Mouse (Mus musculus) liver, adult 2 months (tissue): ENCODE results near the gene Tnnt1. TPM values are rescaled to one million over a fixed set of nuclear protein-coding genes. Genes with fewer than 3 reads are reported as not detected.

ENCODE experiments used
- DNase-seq: peaks from one replicate; pipeline ENCODE4 v3.0.0-alpha.2; 2011; ENCODE audit warnings: low read depth, low spot score; ENCODE audit errors: extremely low read depth
- H3K27ac ChIP-seq: fragments of 200-500 bp; replicated peaks from 2 replicates; pipeline ENCODE4 v1.5.1; 2012; ENCODE audit warnings: low read depth, mild to moderate bottlenecking, control low read depth, inconsistent platforms, low read length; ENCODE audit not compliant: insufficient read depth
- H3K27me3 ChIP-seq: fragments of 200-500 bp; 2 replicates; pipeline ENCODE4 v1.6.1; 2012; ENCODE audit warnings: mild to moderate bottlenecking, moderate library complexity, low read length, inconsistent platforms; ENCODE audit not compliant: control insufficient read depth, insufficient read depth
- H3K36me3 ChIP-seq: fragments of 200-500 bp; 2 replicates; pipeline ENCODE4 v1.6.1; 2012; ENCODE audit warnings: low read length, inconsistent platforms; ENCODE audit not compliant: control insufficient read depth, insufficient read depth
- H3K4me1 ChIP-seq: fragments of 200-500 bp; 2 replicates; pipeline ENCODE4 v1.6.1; 2011; ENCODE audit warnings: low read length; ENCODE audit not compliant: control insufficient read depth, insufficient read depth
- H3K4me3 ChIP-seq: fragments of 200-500 bp; 2 replicates; pipeline ENCODE4 v1.5.1; 2011; ENCODE audit warnings: low read depth, mild to moderate bottlenecking, control low read depth, low read length, moderate library complexity; ENCODE audit not compliant: insufficient read depth
- H3K79me2 ChIP-seq: fragments of 200-500 bp; 2 replicates; pipeline ENCODE4 v1.6.1; 2012; ENCODE audit warnings: inconsistent platforms, mild to moderate bottlenecking, low read length, moderate library complexity; ENCODE audit not compliant: control insufficient read depth, insufficient read depth
- H3K9ac ChIP-seq: fragments of 200-500 bp; 2 replicates; pipeline ENCODE4 v1.6.1; 2012; ENCODE audit warnings: low read depth, mild to moderate bottlenecking, control low read depth, inconsistent platforms, low read length
- CTCF ChIP-seq: fragments of 200-500 bp; IDR thresholded peaks from 2 replicates; pipeline ENCODE4 v1.5.1; 2011; ENCODE audit warnings: low read depth, low read length, control low read depth
- POLR2A ChIP-seq: fragments of 200-500 bp; IDR thresholded peaks from 2 replicates; pipeline ENCODE4 v1.6.1; 2011; ENCODE audit warnings: low read length, control low read depth; ENCODE audit not compliant: insufficient read depth; ENCODE audit errors: extremely low read depth
- WGBS: fragments of 180-500 bp; shearing (Covaris S2); methylation state at CpG from one replicate; pipeline ENCODE4 v1.1.7; 2018; 5-methylcytosine and 5-hydroxymethylcytosine counted together
- polyA plus RNA-seq: library from polyadenylated mRNA; depleted of rRNA; stranded (reverse); fragments of >200 nt; gene quantifications from 2 replicates; pipeline ENCODE4 v1.2.3, GENCODE M21; 2012; rRNA removed
- total RNA-seq: library from RNA; depleted of rRNA; stranded (reverse); fragments of >200 nt; gene quantifications from 2 replicates; pipeline ENCODE4 v1.2.3, GENCODE M21; 2014; rRNA removed

The Tnnt1 gene
- total and polyA plus RNA-seq, 2 experiments = 0.61 to 2.9 TPM

- no peak overlapping the region for H3K27ac ChIP-seq
- no peak for TF ChIP-seq POLR2A
- TF ChIP-seq CTCF = no peak
- no peaks in the 10 kb centered on the region for H3K4me1 ChIP-seq
- H3K4me3 ChIP-seq = peak overlapping the region; percentile 51
- H3K9ac ChIP-seq = 0 out of 2 replicates have a peak overlapping the region, but pooled peaks have one; percentile 21
- no peaks in the 10 kb centered on the region for H3K79me2 ChIP-seq
- peak; percentile 19 for DNase-seq
- H3K36me3 ChIP-seq = no peaks in the 10 kb centered on the region
- H3K27me3 ChIP-seq = no peaks in the 10 kb centered on the region; the same call in 1 of the 2 replicates
- WGBS = 21% methylated on average over 35 of the region's 35 CpGs
These were observed 45.7 kb downstream of the Tnnt1 start for GRCm38 (mm10) chr7:4470275-4471178.

DNA sequence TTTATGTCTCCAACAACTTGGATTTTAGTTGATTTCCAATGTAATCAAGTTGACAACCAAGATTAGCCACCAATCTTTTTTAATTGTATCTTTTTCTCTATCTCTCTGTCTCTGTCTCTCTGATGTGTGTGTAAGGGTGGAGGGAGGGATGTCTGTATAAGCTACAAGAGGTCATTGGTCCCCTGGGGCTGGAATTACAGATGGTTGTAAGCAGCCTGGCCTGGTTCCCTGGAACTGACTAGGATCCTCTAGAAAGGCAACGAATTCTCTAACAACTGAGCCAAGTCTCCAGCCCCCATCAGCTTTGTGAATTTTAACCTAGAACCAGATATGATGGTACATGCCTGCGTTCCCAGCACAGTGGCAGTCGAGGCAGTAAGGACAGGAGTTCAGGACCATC is 48.4 kb downstream of the Tnnt1 start:
- no peaks in the 10 kb centered on the region for H3K27me3 ChIP-seq
- H3K36me3 ChIP-seq = no peaks in the 10 kb centered on the region
- no peak overlapping the region for H3K4me3 ChIP-seq
- no peak overlapping the region for H3K9ac ChIP-seq
- no peak overlapping the region for H3K27ac ChIP-seq
- 68% methylated on average over 3 of the region's 3 CpGs for WGBS
- TF ChIP-seq POLR2A (no peak), CTCF (no peak)
- no peaks in the 10 kb centered on the region for H3K4me1 ChIP-seq
- DNase-seq = no peak
- no peaks in the 10 kb centered on the region for H3K79me2 ChIP-seq

GRCm38 (mm10) chr7:4464194-4464824 is 51.9 kb downstream of the Tnnt1 start:
- TF ChIP-seq POLR2A (no peak), CTCF (no peak)
- H3K27ac ChIP-seq = no peak overlapping the region
- H3K36me3 ChIP-seq = no peaks in the 10 kb centered on the region
- no peaks in the 10 kb centered on the region for H3K27me3 ChIP-seq
- H3K9ac ChIP-seq = no peak overlapping the region
- no peak overlapping the region for H3K4me3 ChIP-seq
- no peak for DNase-seq
- H3K4me1 ChIP-seq = no peaks in the 10 kb centered on the region
- H3K79me2 ChIP-seq = no peaks in the 10 kb centered on the region
- WGBS = 10% methylated on average over 12 of the region's 12 CpGs

DNA sequence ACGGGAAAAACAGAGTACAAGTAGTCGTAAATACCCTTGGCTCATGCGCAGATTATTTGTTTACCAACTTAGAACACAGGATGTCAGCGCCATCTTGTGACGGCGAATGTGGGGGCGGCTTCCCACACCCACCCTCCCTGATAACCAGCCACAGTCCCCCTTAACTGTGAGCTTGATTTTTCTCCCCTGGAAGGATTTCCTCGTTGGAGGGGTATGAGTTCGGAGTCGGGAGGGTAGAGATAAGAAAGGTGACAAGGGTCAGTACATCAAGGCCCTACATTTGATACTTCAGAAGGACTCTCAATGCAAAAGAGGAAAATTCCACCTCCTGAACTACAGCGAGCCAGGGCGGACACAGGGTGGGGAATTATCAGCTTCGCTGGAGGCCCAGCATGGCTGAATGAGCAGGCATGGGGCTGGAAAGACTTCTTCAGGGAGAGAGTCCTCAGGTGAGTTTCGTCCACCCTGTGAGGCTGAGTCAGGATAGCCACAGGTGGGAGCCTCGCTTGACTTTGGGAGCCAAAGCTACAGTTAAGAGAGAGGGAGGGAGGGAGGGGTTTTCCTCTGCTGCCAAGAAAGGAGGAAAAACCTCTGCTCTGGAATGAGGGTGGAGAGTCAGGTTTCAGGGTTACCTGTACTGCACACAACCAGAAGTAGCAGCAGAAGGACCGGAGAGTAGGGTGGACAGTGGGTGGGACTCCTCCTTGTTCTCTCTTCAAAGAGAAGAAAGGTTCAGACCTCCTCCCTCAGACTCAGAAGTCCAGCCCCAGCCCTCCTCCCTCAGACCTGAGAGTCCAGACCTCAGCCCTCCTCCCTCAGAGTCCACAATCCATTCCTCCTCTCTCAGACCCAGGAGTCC is 55.4 kb downstream of the Tnnt1 start, which contains the start of gene Eps8l1:
Gene Eps8l1 (plus strand): TSS at position 99 of the 859 bp plus-strand sequence.
- no peaks in the 10 kb centered on the region for H3K27me3 ChIP-seq
- H3K4me3 ChIP-seq = peak within 1 kb of the TSS; percentile 46
- no peaks in the 10 kb centered on the region for H3K4me1 ChIP-seq
- H3K27ac ChIP-seq = peak within 1 kb of the TSS; percentile 15; the same call in 1 of the 2 replicates
- DNase-seq = no peak
- TF ChIP-seq CTCF = no peak
- TF ChIP-seq POLR2A = no peak
- 37% methylated on average over 14 of the region's 16 CpGs for WGBS
- no peaks in the 10 kb centered on the region for H3K79me2 ChIP-seq
- no peaks in the 10 kb centered on the region for H3K36me3 ChIP-seq
- H3K9ac ChIP-seq = peak within 1 kb of the TSS; percentile 12; the same call in 1 of the 2 replicates

Other genes with a start within 250 kb of the Tnnt1 start
- 0.27 and 0.46 TPM in 2 replicates for gene Ncr1, start 178.7 kb downstream of the Tnnt1 start, total RNA-seq
- 0.06 and 0.10 TPM in 2 replicates for gene Ncr1, start 178.7 kb downstream of the Tnnt1 start, polyA plus RNA-seq
- gene Gp6, start 118.6 kb downstream of the Tnnt1 start, total RNA-seq = 0.07 TPM in 1 of 2 replicates, not detected in the other
- gene Gp6, start 118.6 kb downstream of the Tnnt1 start, polyA plus RNA-seq = not detected in 2 replicates
- gene Rdh13, start 70.7 kb downstream of the Tnnt1 start, total RNA-seq = 5.5 and 6.5 TPM in 2 replicates
- gene Rdh13, start 70.7 kb downstream of the Tnnt1 start, polyA plus RNA-seq = 6.5 and 6.8 TPM in 2 replicates
- gene Eps8l1, start 55.7 kb downstream of the Tnnt1 start, total RNA-seq = 2.9 and 6.5 TPM in 2 replicates
- 0.05 and 1.4 TPM in 2 replicates for gene Eps8l1, start 55.7 kb downstream of the Tnnt1 start, polyA plus RNA-seq
- 21.2 and 21.8 TPM in 2 replicates for gene Ppp1r12c, start 14.7 kb downstream of the Tnnt1 start, total RNA-seq
- gene Ppp1r12c, start 14.7 kb downstream of the Tnnt1 start, polyA plus RNA-seq = 13.4 and 22.2 TPM in 2 replicates
- gene Tnni3, start 7.8 kb upstream of the Tnnt1 start, total RNA-seq = 0.54 TPM in 1 of 2 replicates, not detected in the other
- 0.76 and 0.82 TPM in 2 replicates for gene Tnni3, start 7.8 kb upstream of the Tnnt1 start, polyA plus RNA-seq
- 0.09 TPM in 1 of 2 replicates, not detected in the other for gene Dnaaf3, start 16.1 kb upstream of the Tnnt1 start, total RNA-seq
- gene Dnaaf3, start 16.1 kb upstream of the Tnnt1 start, polyA plus RNA-seq = 0.24 and 0.44 TPM in 2 replicates
- not detected in 2 replicates for gene Syt5, start 31.2 kb upstream of the Tnnt1 start, total RNA-seq
- gene Syt5, start 31.2 kb upstream of the Tnnt1 start, polyA plus RNA-seq = not detected in 2 replicates
- gene Ptprh, start 87.7 kb upstream of the Tnnt1 start, total RNA-seq = 0.18 TPM in 1 of 2 replicates, not detected in the other
- gene Ptprh, start 87.7 kb upstream of the Tnnt1 start, polyA plus RNA-seq = not detected in 2 replicates
- 39.5 and 55.7 TPM in 2 replicates for gene Tmem86b, start 115.0 kb upstream of the Tnnt1 start, total RNA-seq
- 404 and 475 TPM in 2 replicates for gene Tmem86b, start 115.0 kb upstream of the Tnnt1 start, polyA plus RNA-seq
- 47.6 and 54.2 TPM in 2 replicates for gene Ppp6r1, start 142.6 kb upstream of the Tnnt1 start, total RNA-seq
- gene Ppp6r1, start 142.6 kb upstream of the Tnnt1 start, polyA plus RNA-seq = 77.5 and 79.2 TPM in 2 replicates
- 18.2 and 25.5 TPM in 2 replicates for gene Hspbp1, start 168.7 kb upstream of the Tnnt1 start, total RNA-seq
- gene Hspbp1, start 168.7 kb upstream of the Tnnt1 start, polyA plus RNA-seq = 27.3 and 30.6 TPM in 2 replicates
- 0.07 and 0.09 TPM in 2 replicates for gene Brsk1, start 174.2 kb upstream of the Tnnt1 start, total RNA-seq
- gene Brsk1, start 174.2 kb upstream of the Tnnt1 start, polyA plus RNA-seq = 0.27 and 0.40 TPM in 2 replicates
- 0.07 and 0.28 TPM in 2 replicates for gene Tmem150b, start 208.9 kb upstream of the Tnnt1 start, total RNA-seq
- gene Tmem150b, start 208.9 kb upstream of the Tnnt1 start, polyA plus RNA-seq = 0.19 and 0.44 TPM in 2 replicates
- gene Kmt5c, start 223.7 kb upstream of the Tnnt1 start, total RNA-seq = 7.8 and 9.5 TPM in 2 replicates
- gene Kmt5c, start 223.7 kb upstream of the Tnnt1 start, polyA plus RNA-seq = 23.5 and 35.1 TPM in 2 replicates
- not detected in 2 replicates for gene Cox6b2, start 236.7 kb upstream of the Tnnt1 start, total RNA-seq
- 0.67 and 1.3 TPM in 2 replicates for gene Cox6b2, start 236.7 kb upstream of the Tnnt1 start, polyA plus RNA-seq